Mouse (Mus musculus): ENCODE measurements at regions not wholly inside any gene's neighbourhood (a gene's known extent, or its start where the extent isn't known, plus 50 kb on each side); places are given as distances from the start of the nearest gene placed in this dataset.

DNA sequence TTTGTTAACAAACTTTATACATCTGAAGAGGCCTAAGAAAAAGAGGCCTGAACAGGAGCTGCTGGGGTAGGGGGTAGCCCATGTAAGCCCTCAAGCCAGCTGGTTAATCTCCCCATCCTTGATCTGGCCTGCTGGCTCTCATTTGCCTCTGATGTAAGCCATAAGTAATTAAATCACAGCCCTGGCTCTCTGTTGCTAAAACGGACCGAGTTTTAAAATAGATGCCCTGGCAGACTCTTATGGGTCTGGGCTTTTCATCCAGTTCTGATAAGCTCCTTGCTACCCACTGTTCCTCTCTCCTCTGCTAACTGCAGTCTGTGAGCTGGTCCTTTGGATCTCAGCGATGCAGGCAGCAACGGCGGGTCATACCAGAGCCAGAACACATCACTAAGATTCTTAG lies 259.3 kb upstream of the Gria1 start:
- TF ChIP-seq POLR2A (IDR thresholded peaks at IDR 0.05; ENCODE audit: extremely low read depth, insufficient read depth, low read length) (no peak), CTCF (IDR thresholded peaks at IDR 0.05; ENCODE audit: extremely low read depth, insufficient read depth, low read length) (no peak)

All from cortical plate, adult 2 months (tissue).